Mouse (Mus musculus) liver, adult 2 months (tissue): ENCODE results near the gene Epop. TPM values are rescaled to one million over a fixed set of nuclear protein-coding genes. Genes with fewer than 3 reads are reported as not detected.
A peak's percentile ranks its signal among the peaks of the same experiment; 100 is the strongest.

Experiments used
- DNase-seq: peaks from one replicate; pipeline ENCODE4 v3.0.0-alpha.2; 2011; ENCODE audit warnings: low read depth, low spot score; ENCODE audit errors: extremely low read depth
- H3K27ac ChIP-seq: fragments of 200-500 bp; replicated peaks from 2 replicates; pipeline ENCODE4 v1.5.1; 2012; ENCODE audit warnings: low read depth, mild to moderate bottlenecking, control low read depth, inconsistent platforms, low read length; ENCODE audit not compliant: insufficient read depth
- H3K27me3 ChIP-seq: fragments of 200-500 bp; 2 replicates; pipeline ENCODE4 v1.6.1; 2012; ENCODE audit warnings: mild to moderate bottlenecking, moderate library complexity, low read length, inconsistent platforms; ENCODE audit not compliant: control insufficient read depth, insufficient read depth
- H3K36me3 ChIP-seq: fragments of 200-500 bp; 2 replicates; pipeline ENCODE4 v1.6.1; 2012; ENCODE audit warnings: low read length, inconsistent platforms; ENCODE audit not compliant: control insufficient read depth, insufficient read depth
- H3K4me1 ChIP-seq: fragments of 200-500 bp; 2 replicates; pipeline ENCODE4 v1.6.1; 2011; ENCODE audit warnings: low read length; ENCODE audit not compliant: control insufficient read depth, insufficient read depth
- H3K4me3 ChIP-seq: fragments of 200-500 bp; 2 replicates; pipeline ENCODE4 v1.5.1; 2011; ENCODE audit warnings: low read depth, mild to moderate bottlenecking, control low read depth, low read length, moderate library complexity; ENCODE audit not compliant: insufficient read depth
- H3K79me2 ChIP-seq: fragments of 200-500 bp; 2 replicates; pipeline ENCODE4 v1.6.1; 2012; ENCODE audit warnings: inconsistent platforms, mild to moderate bottlenecking, low read length, moderate library complexity; ENCODE audit not compliant: control insufficient read depth, insufficient read depth
- H3K9ac ChIP-seq: fragments of 200-500 bp; 2 replicates; pipeline ENCODE4 v1.6.1; 2012; ENCODE audit warnings: low read depth, mild to moderate bottlenecking, control low read depth, inconsistent platforms, low read length
- CTCF ChIP-seq: fragments of 200-500 bp; IDR thresholded peaks from 2 replicates; pipeline ENCODE4 v1.5.1; 2011; ENCODE audit warnings: low read depth, low read length, control low read depth
- POLR2A ChIP-seq: fragments of 200-500 bp; IDR thresholded peaks from 2 replicates; pipeline ENCODE4 v1.6.1; 2011; ENCODE audit warnings: low read length, control low read depth; ENCODE audit not compliant: insufficient read depth; ENCODE audit errors: extremely low read depth
- WGBS: fragments of 180-500 bp; shearing (Covaris S2); methylation state at CpG from one replicate; pipeline ENCODE4 v1.1.7; 2018; 5-methylcytosine and 5-hydroxymethylcytosine counted together
- polyA plus RNA-seq: library from polyadenylated mRNA; depleted of rRNA; stranded (reverse); fragments of >200 nt; gene quantifications from 2 replicates; pipeline ENCODE4 v1.2.3, GENCODE M21; 2012
- total RNA-seq: library from RNA; depleted of rRNA; stranded (reverse); fragments of >200 nt; gene quantifications from 2 replicates; pipeline ENCODE4 v1.2.3, GENCODE M21; 2014

The Epop gene
- total and polyA plus RNA-seq, 2 experiments: 0.37 to 2.5 TPM

DNA sequence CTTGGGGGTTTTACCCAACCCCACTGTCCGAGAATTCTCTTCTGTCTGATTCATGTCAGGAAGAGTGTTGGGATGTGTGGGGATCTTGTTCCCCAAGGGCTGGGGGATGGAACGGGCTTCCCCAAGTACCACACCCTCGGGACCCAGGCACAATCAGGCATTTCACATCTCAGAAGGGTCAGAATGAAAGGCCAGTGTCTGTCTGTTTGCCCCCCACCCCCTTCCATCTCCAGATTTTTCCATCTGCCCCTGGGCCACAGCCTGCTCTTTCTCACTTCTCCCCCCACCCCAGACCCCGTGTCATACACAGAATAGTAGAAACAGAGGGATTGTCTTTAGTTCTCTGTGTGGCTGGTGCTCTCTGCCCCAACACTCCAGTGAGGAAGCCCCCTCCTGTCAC lies 20.6 kb downstream of the Epop start:
- H3K79me2 ChIP-seq: no peaks in the 10 kb centered on the region
- WGBS: 89% methylated on average over 4 of the region's 4 CpGs
- no peak overlapping the region for H3K4me3 ChIP-seq
- DNase-seq: no peak
- H3K36me3 ChIP-seq: no peaks in the 10 kb centered on the region
- TF ChIP-seq POLR2A (no peak), CTCF (no peak)
- H3K9ac ChIP-seq: no peak overlapping the region
- H3K27me3 ChIP-seq: no peaks in the 10 kb centered on the region
- H3K27ac ChIP-seq: no peak overlapping the region
- peaks cover 11% of the 10 kb centered on the region for H3K4me1 ChIP-seq

DNA sequence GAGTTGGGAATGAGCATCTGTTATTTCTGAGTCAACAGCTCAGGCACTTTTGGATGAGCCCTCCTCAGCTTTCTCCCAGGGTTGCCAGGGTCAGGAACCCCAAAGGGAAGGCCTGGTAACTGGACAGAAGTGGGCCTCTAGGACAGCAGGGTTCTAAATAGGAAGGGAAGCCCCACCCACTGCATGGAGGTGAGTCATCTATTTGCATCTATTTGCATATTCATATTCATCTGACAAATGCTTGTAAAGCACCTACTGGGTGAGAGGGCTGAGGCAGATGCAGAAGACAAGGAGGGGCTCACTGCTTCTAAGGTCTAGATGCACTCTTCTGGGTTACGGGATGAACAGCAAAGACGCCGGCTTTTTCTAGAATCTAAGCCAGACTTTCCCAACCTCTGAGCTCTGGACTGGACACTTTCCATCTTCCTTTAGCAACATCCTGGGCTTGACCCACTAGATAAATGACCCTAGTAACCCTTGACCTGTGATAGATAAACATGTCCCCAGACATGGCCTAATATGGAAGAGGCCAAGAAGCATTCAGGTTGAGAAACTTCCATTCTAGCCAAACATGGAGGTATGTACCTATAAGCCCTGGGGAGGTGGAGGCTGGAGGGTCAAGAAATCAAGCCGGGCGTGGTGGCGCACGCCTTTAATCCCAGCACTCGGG lies 22.3 kb downstream of the Epop start:
- no peaks in the 10 kb centered on the region for H3K79me2 ChIP-seq
- WGBS: 28% methylated on average over 8 of the region's 8 CpGs
- peak overlapping the region; percentile 43; the same call in 1 of the 2 replicates for H3K27ac ChIP-seq
- no peak for TF ChIP-seq POLR2A
- no peak for TF ChIP-seq CTCF
- peak; percentile 98 for DNase-seq
- no peaks in the 10 kb centered on the region for H3K36me3 ChIP-seq
- H3K4me3 ChIP-seq: no peak overlapping the region
- peaks cover 11% of the 10 kb centered on the region for H3K4me1 ChIP-seq
- no peaks in the 10 kb centered on the region for H3K27me3 ChIP-seq
- H3K9ac ChIP-seq: no peak overlapping the region

DNA sequence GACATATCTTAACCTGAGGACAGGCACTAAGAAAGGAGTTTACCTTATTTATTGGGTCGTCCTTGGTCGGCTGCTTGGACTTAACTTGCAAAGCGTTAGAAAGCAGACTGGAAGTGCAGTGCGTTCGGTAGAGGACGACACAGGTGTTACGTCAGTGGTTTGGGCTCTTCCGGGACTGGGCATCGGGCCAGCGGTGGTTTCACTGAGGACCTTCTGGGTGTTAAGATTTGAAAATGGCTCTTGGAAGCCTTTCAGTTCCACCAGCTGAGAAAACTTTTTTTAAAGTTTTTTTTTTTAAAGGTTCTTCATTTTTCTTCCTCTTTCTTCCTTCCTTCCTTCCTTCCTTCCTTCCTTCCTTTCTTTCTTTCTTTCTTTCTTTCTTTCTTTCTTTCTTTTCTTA lies 25.6 kb downstream of the Epop start:
- no peak overlapping the region for H3K4me3 ChIP-seq
- 57% methylated on average over 10 of the region's 10 CpGs for WGBS
- no peak for DNase-seq

DNA sequence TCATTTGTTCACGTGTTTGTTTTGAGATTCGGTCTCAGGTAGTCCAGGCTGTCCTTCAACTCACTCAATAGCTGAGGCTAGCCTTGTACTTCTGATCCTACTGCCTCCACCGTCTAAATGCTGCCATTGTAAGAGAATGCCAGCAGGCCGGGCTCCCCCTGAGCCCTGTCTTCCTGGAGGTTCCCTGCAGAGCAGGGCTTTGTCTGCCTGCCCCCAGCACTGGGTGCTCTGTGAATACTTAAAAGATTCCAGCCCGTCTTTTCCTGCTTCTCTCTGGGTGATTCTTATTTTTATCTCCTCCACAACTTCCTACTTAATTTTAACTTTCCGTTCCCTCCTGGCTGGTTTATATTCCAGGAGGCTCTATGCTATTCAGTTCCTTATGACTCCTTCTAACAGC lies 27.3 kb downstream of the Epop start:
- H3K4me3 ChIP-seq: no peak overlapping the region
- H3K27ac ChIP-seq: no peak overlapping the region
- DNase-seq: no peak
- no peaks in the 10 kb centered on the region for H3K36me3 ChIP-seq
- no peaks in the 10 kb centered on the region for H3K27me3 ChIP-seq
- peaks cover 10% of the 10 kb centered on the region for H3K4me1 ChIP-seq
- H3K79me2 ChIP-seq: no peaks in the 10 kb centered on the region
- no peak overlapping the region for H3K9ac ChIP-seq
- TF ChIP-seq POLR2A (no peak), CTCF (no peak)
- WGBS: 51% methylated on average over 6 of the region's 6 CpGs

More for the DNA sequence above, 25.6 kb downstream of the Epop start:
- Histone ChIP-seq H3K36me3 (no peaks in the 10 kb centered on the region), H3K27ac (no peak overlapping the region), H3K79me2 (no peaks in the 10 kb centered on the region), H3K9ac (no peak overlapping the region), H3K27me3 (no peaks in the 10 kb centered on the region), H3K4me1 (peaks cover 11% of the 10 kb centered on the region)
- TF ChIP-seq CTCF: no peak
- TF ChIP-seq POLR2A: no peak

DNA sequence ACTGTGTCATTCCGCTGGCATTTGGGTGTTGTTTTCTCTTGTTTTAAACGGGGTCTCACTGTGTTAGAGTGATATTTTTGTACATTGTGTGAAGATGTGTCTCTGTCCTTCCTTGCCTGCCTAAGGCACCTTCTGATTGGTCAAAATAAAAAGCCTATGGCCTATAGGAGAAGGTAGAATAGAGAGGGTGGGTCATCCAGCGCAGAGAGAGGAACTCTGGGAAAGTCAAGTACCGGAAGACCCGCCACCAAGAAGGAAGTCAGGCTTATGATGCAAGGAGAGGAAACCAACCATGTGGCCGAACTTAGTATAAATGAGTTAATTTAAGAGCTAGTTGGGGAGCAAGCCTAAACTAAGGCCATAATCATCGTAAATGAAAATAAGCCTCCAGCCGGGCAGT lies 30.4 kb downstream of the Epop start:
- H3K27ac ChIP-seq: no peak overlapping the region
- DNase-seq: no peak
- H3K4me3 ChIP-seq: no peak overlapping the region
- 88% methylated on average over 8 of the region's 8 CpGs for WGBS
- no peak overlapping the region for H3K9ac ChIP-seq
- TF ChIP-seq CTCF (no peak), POLR2A (no peak)
- H3K79me2 ChIP-seq: no peaks in the 10 kb centered on the region
- H3K27me3 ChIP-seq: no peaks in the 10 kb centered on the region
- H3K36me3 ChIP-seq: no peaks in the 10 kb centered on the region
- no peaks in the 10 kb centered on the region for H3K4me1 ChIP-seq

DNA sequence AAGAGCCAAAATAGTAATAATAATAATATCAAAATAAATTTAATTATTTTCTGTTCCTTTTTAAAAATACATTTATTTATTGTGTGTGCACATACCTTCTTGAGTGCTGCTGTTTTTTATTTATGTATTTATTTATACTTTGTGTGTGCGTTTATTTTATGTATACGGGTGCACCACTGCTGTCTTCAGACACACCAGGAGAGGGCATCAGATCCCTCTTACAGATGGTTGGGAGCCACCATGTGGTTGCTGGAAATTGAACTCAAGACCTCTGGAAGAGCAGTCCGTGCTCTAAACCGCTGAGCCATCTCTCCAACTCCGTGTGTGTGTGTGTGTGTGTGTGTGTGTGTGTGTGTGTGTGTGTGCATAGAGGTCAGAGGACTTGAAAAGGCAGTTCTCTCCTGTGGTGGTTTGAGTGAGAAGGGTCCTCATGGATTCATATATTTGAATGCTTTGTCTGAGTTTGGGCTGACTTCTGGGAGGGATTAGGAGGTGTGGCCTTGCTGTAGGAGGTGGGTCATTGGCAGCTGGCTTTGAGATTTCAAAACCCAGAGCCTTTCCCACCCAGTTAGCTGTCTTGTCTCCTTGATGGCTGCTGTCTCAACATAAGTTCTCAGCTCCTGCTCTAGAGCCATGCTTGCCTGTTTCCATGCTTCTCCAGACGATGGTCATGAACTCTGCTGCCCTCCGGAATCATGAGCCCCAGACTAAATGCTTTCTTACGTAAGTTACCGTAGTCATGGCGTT lies 31.4 kb downstream of the Epop start:
- TF ChIP-seq POLR2A (no peak), CTCF (no peak)
- Histone ChIP-seq H3K4me3 (no peak overlapping the region), H3K79me2 (no peaks in the 10 kb centered on the region), H3K4me1 (no peaks in the 10 kb centered on the region), H3K27me3 (no peaks in the 10 kb centered on the region), H3K36me3 (no peaks in the 10 kb centered on the region), H3K27ac (no peak overlapping the region), H3K9ac (no peak overlapping the region)
- 74% methylated on average over 10 of the region's 10 CpGs for WGBS
- no peak for DNase-seq
